Mouse (Mus musculus): Measurements from ENCODE around the gene Pptc7.

DNA sequence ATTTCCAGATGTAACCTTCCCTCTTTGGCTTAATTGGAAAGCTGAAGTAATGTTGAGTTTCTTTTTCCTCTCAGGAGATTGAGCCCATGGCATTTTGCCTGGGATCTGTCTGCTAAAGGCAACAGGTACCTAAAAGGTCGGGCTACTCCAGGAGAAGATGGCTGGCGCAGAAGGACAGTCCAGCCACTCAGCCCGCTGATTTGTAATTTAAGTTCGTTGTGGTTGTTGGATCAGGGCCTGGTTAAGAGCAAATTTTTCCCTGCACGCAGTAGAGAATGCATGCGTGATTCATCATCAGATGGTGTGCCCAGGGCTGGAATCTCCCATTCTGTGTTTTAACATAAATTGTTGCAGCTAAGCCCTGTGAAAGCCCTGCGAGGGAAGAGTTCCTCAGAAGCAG lies 19.8 kb downstream of the Pptc7 start:
- TF ChIP-seq CTCF (IDR thresholded peaks at IDR 0.05; ENCODE audit: extremely low read depth, insufficient read length, insufficient replicate concordance, low read depth, low read length), result no peak
- TF ChIP-seq POLR2A (IDR thresholded peaks at IDR 0.05; ENCODE audit: low read depth, low read length), result no peak

Data from small intestine, adult 2 months (tissue).